ENCODE assay signal across 12 mouse cellular contexts in genomic region chr9:41595749-41596148, GRCm38 (mm10).
DNase-seq lines count a peak whose midpoint lies in the region; ATAC-seq and TF ChIP-seq lines count a peak whose summit lies in the region.
"Had no signal": no experiment of that assay in that cellular context is flagged by ENCODE, and none has a peak within 500 bp of the region (broad histone marks: within the 10 kb centered on the region; RNA-seq: fewer than 3 reads in every experiment).

No protein-coding gene starts in this region.

- peak overlapping the region; percentile 80; the same call in 1 of the 2 replicates for H3K27ac ChIP-seq in heart, embryonic 10.5 days
- peak overlapping the region; percentile 80 for H3K27ac ChIP-seq in hindbrain, embryonic 12.5 days
- H3K27ac ChIP-seq: liver, embryonic 15.5 days had no signal

- no peak for TF ChIP-seq CTCF in brain, embryonic 14.5 days (IDR thresholded peaks at IDR 0.05; ENCODE audit: borderline replicate concordance, extremely low read depth, insufficient read depth, insufficient read length)

- ATAC-seq in hindbrain, embryonic 12.5 days (ENCODE audit: low FRiP score), result peak; percentile 19; the same call in 1 of the 2 replicates
- ATAC-seq: intestine, embryonic 16.5 days had no signal

- H3K27me3 ChIP-seq in heart, embryonic 10.5 days (ENCODE audit: insufficient read depth, poor library complexity, severe bottlenecking), result no peaks in the 10 kb centered on the region
- no peaks in the 10 kb centered on the region for H3K27me3 ChIP-seq in hindbrain, embryonic 12.5 days
- H3K27me3 ChIP-seq in myocyte (ENCODE audit: control insufficient read depth, insufficient read depth, insufficient read length), result no peaks in the 10 kb centered on the region
- H3K27me3 ChIP-seq: liver, embryonic 15.5 days; megakaryocyte, embryonic 14.5 days had no signal

- no peak overlapping the region for H3K4me2 ChIP-seq in hindbrain, embryonic 12.5 days (replicated peaks)
- H3K4me2 ChIP-seq in myocyte (ENCODE audit: low read depth), result peak overlapping the region; percentile 31
- H3K4me2 ChIP-seq: liver, embryonic 15.5 days had no signal

- no peaks in the 10 kb centered on the region for H3K9me3 ChIP-seq in heart, embryonic 10.5 days
- no peaks in the 10 kb centered on the region for H3K9me3 ChIP-seq in hindbrain, embryonic 12.5 days (replicated peaks)
- H3K9me3 ChIP-seq: liver, embryonic 15.5 days; megakaryocyte, embryonic 14.5 days had no signal

- WGBS in heart, embryonic 10.5 days, result 49% methylated on average over 5 of the region's 5 CpGs
- 31% methylated on average over 5 of the region's 5 CpGs for WGBS in hindbrain, embryonic 12.5 days

- H3ac ChIP-seq in myocyte (ENCODE audit: control insufficient read depth, insufficient read length), result no peak overlapping the region

- intact Hi-C loops in heart, postnatal 14 days (cut with DNase I), result no loop called here

- no peak for TF ChIP-seq POLR2A in brain, embryonic 14.5 days (IDR thresholded peaks at IDR 0.05; ENCODE audit: borderline replicate concordance, extremely low read depth, insufficient read depth, insufficient read length, poor library complexity, severe bottlenecking)
- TF ChIP-seq POLR2A in myocyte (IDR thresholded peaks at IDR 0.05; ENCODE audit: insufficient read length, low read depth), result no peak

- H3K36me3 ChIP-seq in heart, embryonic 10.5 days, result peaks cover 7% of the 10 kb centered on the region
- H3K36me3 ChIP-seq in hindbrain, embryonic 12.5 days, result peaks cover 19% of the 10 kb centered on the region
- H3K36me3 ChIP-seq in myocyte (ENCODE audit: control insufficient read depth, insufficient read depth), result peaks cover 25% of the 10 kb centered on the region
- H3K36me3 ChIP-seq: liver, embryonic 15.5 days had no signal

- no peak overlapping the region for H3K9ac ChIP-seq in hindbrain, embryonic 12.5 days
- H3K9ac ChIP-seq: liver, embryonic 15.5 days had no signal

- DNase-seq in heart, embryonic 10.5 days (ENCODE audit: low spot score), result no peak
- no peak for DNase-seq in heart, postnatal 14 days
- DNase-seq in brain, embryonic 14.5 days (ENCODE audit: low read depth), result peak; percentile 88
- no peak for DNase-seq in testis, postnatal 10 days (ENCODE audit: low spot score)
- DNase-seq in lung, postnatal 36 days, result no peak
- no peak for DNase-seq in layer of hippocampus, postnatal 36 days
- DNase-seq: right cerebral cortex, adult 18-20 months had no signal

- peaks cover 37% of the 10 kb centered on the region for H3K4me1 ChIP-seq in heart, embryonic 10.5 days
- peaks cover 38% of the 10 kb centered on the region for H3K4me1 ChIP-seq in hindbrain, embryonic 12.5 days
- H3K4me1 ChIP-seq: liver, embryonic 15.5 days; megakaryocyte, embryonic 14.5 days had no signal

- H3K79me2 ChIP-seq in myocyte (ENCODE audit: control insufficient read depth, insufficient read depth), result peaks cover 22% of the 10 kb centered on the region

- no peak overlapping the region for H3K4me3 ChIP-seq in heart, embryonic 10.5 days
- no peak overlapping the region for H3K4me3 ChIP-seq in hindbrain, embryonic 12.5 days
- no peak overlapping the region for H3K4me3 ChIP-seq in myocyte
- H3K4me3 ChIP-seq: liver, embryonic 15.5 days; megakaryocyte, embryonic 14.5 days had no signal

TF ChIP-seq in myocyte, 11 proteins besides CTCF, POLR2A, EP300 and RAD21:
- no peak for TF ChIP-seq TCF3 (IDR thresholded peaks at IDR 0.05; ENCODE audit: insufficient read length, low read depth)
- TF ChIP-seq CEBPB (IDR thresholded peaks at IDR 0.05; ENCODE audit: insufficient read depth, poor library complexity, severe bottlenecking), result peak; percentile 59; the same call in 1 of the 2 replicates
- TF ChIP-seq E2F4 (IDR thresholded peaks at IDR 0.05; ENCODE audit: insufficient read depth), result no peak
- no peak for TF ChIP-seq TCF12 (IDR thresholded peaks at IDR 0.05; ENCODE audit: insufficient read depth, poor library complexity, severe bottlenecking)
- TF ChIP-seq SRF (IDR thresholded peaks at IDR 0.05; ENCODE audit: control insufficient read depth, insufficient read length, low read depth), result no peak
- no peak for TF ChIP-seq MYOG (IDR thresholded peaks at IDR 0.05; ENCODE audit: control insufficient read depth in 1 of 3, insufficient read depth in 1 of 3, insufficient read length in 2 of 3, low read depth in 2 of 3)
- no peak for TF ChIP-seq MYOD1 (IDR thresholded peaks at IDR 0.05; ENCODE audit: control insufficient read depth in 1 of 3, insufficient read length in 2 of 3, low read depth in 2 of 3)
- TF ChIP-seq MAX (IDR thresholded peaks at IDR 0.05; ENCODE audit: low read depth), result no peak
- no peak for TF ChIP-seq USF1 (IDR thresholded peaks at IDR 0.05; ENCODE audit: low read depth)
TF ChIP-seq in myocyte: peak in this region for 1.
